Mouse (Mus musculus): ENCODE measurements around the gene B9d2. TPM values are rescaled to one million over a fixed set of nuclear protein-coding genes. Genes with fewer than 3 reads are reported as not detected.

The B9d2 gene
- total RNA-seq, 2 experiments from 2014 or later, result 8.3 to 10.9 TPM

DNA sequence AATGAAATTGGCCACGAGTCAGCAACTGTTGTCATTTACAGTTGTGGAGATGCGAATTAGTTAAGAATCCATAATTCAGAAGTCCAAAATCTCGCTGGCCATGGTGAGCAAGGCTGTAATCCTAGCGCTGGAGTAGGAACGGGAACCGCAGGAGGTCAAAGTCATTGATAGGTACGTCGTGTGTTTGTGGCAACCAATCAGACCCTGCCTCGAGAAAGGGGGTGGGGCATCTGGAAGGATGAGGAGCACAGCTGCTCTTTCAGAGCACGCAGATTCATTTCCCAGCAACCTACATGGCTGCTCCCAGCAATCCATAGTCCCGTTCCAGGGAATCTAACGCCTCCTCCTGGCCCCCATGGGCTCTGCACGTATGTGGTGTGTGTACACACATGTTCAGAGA lies 19.3 kb downstream of the B9d2 start:
- no peak for DNase-seq (ENCODE audit: low spot score)
- intact Hi-C loops (cut with DNase I), result no loop called here

DNA sequence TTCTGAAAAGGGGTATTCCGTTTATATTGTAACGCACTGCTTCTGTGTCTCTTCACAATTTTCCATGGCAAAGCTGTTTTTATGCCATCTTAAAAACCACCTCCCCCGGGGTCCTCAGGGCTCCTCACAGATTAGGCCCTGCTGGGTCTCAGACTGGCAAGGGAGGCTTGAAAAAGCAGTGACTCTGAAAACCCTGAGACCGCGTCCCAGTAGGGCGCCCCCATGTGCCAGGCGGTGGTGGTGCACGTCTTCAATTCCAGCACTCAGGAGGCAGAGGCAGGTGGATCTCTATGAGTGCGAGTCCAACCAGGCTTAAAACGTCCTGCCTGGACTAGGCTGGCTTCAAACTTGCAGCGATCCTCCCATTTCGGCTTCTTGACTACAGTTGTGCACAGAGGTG lies 20.2 kb downstream of the B9d2 start:
- no peak for DNase-seq (ENCODE audit: low spot score)
- intact Hi-C loops (cut with DNase I), result no loop called here

DNA sequence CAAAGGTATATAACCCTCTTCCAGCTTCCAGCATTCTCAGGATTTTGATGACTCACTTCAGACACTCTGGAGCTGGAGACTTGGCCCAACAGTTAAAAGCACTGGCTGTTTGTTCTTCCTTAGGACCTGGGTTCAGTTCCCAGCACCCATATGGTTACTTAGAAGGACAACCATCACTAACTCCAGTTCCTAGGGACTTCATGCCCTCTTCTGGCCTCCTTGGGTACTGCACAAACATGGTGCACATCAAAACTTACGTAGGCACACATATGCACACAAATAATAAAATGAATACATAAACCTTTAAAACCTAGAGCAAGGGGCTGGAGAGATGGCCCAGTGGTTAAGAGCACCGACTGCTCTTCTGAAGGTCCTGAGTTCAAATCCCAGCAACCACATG lies 21.8 kb downstream of the B9d2 start:
- intact Hi-C loops (cut with DNase I), result no loop called here
- DNase-seq (ENCODE audit: low spot score), result no peak

DNA sequence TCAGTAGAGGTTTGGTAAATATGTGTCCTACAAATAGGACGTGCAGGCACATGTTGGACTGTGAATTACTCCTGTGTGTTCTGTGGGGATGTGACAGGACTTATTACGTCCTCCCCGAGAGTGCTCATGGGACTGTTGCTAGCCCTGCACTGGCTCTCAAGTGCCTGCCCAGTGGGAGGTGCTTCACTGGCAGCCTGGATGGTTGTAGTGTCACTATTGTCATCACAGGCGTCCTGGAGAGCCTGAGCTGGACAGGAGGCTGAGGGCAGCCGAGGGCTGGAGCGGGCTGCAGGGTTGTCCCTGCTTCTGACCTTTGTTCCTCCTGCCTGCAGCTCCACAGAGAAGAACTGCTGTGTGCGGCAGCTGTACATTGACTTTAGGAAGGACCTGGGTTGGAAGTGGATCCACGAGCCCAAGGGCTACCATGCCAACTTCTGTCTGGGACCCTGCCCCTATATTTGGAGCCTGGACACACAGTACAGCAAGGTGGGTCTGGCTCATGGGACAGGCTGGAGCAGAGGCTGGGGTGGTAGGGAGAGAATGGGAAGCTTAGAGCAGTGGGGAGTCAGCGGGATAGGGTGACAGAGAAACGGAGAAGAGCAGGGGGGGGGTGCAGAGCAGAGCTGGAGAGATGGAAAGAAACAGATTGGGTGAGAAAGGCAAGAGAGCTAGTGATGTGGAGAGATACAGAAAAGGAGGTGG lies 23.4 kb downstream of the B9d2 start:
- intact Hi-C loops (cut with DNase I), result loop anchor here (2.0 kb wide), 1 partner anchor 13 kb away; no protein-coding TSS in a partner anchor
- DNase-seq (ENCODE audit: low spot score), result no peak

DNA sequence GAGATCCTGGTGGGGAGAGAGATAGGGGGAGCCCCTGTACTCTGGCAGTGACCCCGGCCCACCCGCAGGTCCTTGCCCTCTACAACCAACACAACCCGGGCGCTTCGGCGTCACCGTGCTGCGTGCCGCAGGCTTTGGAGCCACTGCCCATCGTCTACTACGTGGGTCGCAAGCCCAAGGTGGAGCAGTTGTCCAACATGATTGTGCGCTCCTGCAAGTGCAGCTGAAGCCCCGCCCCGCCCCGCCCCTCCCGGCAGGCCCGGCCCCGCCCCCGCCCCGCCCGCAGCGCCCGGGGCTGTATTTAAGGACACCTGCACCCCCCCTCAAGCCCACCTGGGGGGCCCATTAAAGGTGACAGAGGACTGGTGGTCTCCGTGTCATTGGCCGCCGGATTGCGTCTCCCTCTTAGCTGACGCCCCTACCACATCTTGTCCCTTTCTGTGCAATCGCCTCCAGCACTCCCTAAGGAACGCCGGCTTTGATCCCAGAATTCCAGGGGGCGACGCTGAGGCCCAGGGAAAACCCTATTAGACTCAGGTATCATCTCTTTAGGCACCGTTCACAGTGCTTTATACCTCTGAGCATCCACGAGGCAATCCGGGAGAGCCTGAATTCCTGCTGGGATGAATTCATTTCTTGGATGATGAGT lies 24.3 kb downstream of the B9d2 start:
- intact Hi-C loops (cut with DNase I), result loop anchor here (2.0 kb wide), 1 partner anchor 14 kb away; no protein-coding TSS in a partner anchor
- DNase-seq (ENCODE audit: low spot score), result no peak

DNA sequence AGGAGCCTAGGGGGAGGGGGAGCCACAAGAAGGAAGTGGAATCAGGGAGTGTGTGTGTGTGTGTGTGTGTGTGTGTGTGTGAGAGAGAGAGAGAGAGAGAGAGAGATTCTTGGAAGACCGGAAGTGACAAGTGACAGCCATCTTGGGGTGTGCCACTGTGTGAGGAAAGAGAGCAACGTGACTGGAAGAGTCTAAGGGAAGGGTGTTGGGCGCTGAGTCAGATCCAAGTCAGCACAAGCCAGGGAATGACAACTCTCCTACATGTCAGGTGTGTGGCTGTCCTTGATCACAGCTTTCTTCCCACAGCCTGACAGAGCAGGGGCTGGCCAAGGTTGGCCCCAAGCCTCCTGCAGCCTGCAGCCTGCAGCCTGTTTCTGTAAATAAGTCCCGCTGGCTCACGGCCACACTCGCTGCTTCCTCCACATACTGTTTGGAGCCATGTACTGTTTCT lies 25.2 kb downstream of the B9d2 start:
- no peak for DNase-seq (ENCODE audit: low spot score)
- intact Hi-C loops (cut with DNase I), result loop anchor here (2.0 kb wide), 1 partner anchor 15 kb away; no protein-coding TSS in a partner anchor

DNA sequence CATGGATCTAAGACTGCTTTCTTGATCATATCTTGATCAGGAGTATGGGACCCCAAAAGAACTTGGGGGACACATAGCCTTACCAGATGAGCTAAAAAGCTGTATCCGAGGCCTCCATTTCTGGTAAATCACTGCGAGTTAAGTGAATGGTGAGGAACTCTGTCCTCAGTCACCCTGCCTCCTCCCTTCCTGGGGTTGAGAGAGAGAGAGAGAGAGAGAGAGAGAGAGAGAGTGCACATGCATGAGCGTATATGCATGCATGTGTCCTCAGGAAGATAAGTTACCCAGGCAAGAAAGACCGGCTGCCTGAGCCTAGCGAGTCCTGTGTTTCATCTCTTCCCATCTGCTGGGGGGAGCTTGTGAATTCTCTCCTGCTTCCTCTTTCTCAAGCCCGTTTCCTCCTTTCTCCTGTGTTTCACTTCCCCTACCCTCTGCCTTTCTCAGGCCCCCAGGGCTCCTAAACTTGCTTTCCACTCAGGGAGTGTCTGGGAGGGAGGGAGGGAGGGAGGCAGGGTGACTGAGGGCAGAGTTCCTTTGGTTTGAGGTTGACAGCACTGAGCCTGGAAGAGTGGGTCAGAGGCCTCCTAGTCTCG lies 26.1 kb downstream of the B9d2 start:
- no peak for DNase-seq (ENCODE audit: low spot score)
- intact Hi-C loops (cut with DNase I), result no loop called here

DNA sequence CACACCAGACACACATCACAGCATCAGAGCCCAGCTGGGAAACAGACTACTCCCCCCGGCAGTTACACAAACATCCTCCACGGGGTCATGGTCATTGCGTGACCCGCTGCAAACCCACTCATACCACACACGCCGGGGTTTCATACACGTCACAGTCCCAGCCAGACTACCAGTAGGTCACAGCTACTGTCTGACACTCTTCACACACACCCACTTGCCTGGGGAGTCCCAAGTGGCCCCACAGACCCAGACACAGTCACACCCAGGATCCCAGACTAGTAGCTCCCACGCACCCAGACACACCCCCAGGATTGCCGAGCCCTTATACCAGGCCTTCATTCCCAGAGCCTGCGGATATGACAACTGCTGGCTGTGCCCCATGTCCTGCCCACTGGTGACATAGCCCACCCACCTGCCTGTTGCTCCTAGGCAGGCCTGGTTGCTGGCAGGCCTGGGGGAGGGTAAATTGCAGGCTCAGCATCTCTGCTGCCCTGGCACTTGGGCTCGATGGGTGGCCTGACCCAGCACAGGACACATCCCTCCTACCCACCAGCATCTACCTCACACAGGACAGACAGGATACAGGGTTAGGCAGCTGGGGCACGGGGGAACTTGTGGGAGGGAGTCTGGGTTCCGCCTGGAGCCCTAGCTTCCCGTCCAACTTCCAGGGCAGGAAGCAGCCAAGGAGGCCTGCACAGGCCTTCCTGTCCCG lies 27.2 kb downstream of the B9d2 start:
- intact Hi-C loops (cut with DNase I), result loop anchor here (1.0 kb wide), 1 partner anchor 18 kb away; no protein-coding TSS in a partner anchor

DNA sequence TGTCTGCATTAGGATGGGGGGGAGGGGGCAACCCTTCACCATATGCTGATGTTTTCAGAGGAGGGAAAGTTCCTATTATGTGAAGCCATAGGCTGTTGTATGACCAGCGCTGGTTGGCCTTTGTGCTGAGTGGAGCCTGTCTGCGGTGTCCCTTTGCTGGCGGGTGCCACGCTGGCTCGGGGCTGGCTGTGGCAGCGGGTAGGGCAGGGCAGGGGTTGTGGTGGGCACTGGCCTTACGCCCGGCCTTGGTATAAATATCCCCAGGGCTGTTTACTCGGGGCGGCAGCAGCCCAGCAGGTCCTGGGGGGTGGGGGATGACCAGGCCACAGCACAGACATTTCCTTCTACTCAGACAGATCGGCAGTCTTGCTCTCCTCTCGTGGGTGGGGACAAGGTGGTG lies 29.4 kb downstream of the B9d2 start:
- DNase-seq (ENCODE audit: low spot score), result no peak
- intact Hi-C loops (cut with DNase I), result no loop called here

More for the DNA sequence above, 27.2 kb downstream of the B9d2 start:
- peak; percentile 70 for DNase-seq (ENCODE audit: low spot score)

DNA sequence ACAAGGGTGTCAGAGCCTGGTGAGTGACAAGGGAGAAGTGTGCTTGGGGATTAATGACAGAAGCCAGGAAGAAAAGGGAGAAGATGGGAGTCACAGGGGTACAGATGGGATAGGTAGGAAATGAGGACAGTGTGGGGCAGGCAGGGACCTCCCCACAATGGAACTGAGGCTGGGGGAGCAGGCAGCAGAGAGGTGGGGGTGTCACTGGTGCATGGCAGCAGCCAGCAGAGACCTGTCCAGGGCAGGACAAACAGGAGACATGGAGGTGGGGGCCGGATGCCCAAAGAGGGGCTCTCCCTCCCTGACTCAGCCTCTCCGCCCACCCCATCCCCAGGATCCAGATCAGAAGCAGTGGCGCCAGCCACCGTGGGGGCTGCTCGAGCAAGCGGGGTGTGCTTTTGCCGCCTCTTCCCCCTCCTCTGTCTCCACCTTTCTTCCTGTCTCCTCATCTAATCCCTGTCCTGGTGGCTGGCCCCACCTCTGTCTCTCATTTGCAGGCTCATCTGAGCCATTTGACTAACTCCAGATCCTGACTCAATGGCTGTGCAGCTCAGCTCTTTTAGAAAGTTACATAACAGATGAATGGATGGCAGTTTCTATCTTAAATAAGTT lies 30.0 kb downstream of the B9d2 start:
- intact Hi-C loops (cut with DNase I), result no loop called here

DNA sequence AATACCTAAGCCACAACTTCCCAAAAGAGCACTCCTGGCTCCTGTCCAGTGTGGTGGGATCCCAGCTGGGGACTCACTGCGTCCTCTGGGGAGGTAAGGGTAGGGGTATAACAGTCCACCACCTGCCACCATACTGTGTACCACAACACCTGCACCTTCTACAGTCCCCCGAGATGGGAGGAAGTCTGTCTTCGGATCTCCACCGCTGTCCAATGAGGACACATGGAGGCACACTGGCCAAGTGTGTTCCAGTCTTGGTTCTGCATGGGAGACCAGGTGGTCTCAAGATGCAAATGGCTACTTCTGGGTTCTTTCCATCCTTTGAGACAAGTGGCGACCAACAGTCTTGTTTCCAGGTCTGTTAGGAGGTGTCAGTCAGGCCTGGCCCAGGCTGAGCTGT lies 30.6 kb downstream of the B9d2 start:
- intact Hi-C loops (cut with DNase I), result no loop called here
- DNase-seq (ENCODE audit: low spot score), result no peak

More for the DNA sequence above, 30.0 kb downstream of the B9d2 start:
- no peak for DNase-seq (ENCODE audit: low spot score)

DNA sequence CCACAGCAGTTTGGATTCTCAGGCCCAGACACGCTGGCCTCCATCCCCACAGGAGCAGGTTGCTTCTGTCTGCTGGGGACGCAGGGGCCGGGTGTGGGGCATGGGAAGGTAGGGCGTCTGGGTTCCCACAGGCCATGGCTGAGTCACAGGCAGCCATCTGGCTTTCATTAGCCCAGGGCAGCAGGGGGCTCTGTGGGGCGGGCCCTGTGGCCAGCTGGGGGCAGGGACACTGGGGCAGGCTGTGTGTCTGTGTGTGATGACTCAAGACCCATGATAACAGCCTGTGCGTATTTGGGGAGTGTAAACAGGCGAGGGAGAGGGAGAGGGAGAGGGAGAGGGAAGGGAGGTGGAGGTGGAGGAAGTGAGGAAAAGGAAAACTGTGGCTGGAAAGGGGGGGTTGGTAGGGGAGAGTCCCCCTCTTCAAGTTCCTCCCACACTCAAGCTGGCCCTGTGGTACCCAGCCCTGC lies 31.2 kb downstream of the B9d2 start:
- DNase-seq (ENCODE audit: low spot score), result peak; percentile 79
- intact Hi-C loops (cut with DNase I), result no loop called here

DNA sequence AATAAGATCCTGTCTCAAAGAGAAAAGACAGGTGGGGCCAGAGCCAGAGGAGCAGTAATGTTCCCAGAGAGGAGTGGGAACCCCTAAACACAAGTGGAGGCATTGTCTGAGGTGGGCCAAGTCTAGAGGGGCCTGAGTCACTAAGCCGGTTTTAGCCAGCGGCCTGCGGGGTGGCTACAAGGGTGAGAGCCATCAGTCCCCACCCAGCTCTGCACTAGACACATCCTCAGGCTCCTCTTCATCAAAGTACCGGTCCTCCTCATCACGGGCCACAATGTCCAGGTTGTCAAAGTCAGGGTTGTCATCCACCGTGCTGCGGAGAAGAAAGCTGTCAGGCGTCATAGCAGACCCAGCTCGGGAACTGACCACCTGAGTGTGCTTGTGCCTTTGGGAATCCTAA lies 32.2 kb downstream of the B9d2 start:
- no peak for DNase-seq (ENCODE audit: low spot score)
- intact Hi-C loops (cut with DNase I), result no loop called here

DNA sequence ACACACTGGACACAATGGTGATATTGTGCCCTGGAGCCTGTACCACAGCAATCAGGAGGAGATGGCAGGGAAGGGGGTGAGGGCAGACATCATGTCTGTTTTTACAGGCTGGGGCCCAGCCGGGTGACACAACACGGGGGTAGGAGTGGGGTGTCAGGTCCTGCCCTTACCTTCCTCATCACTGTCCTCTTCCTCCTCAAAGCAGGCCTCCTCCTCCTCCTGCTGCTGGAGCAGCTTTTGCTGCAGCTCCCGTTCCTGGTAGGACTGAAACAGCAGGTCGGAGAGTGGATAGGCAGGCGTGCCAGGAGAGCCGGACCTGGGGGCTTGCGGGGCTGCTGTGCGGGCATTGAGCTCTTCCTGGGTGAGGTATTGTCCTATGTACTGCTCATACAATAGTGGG lies 34.0 kb downstream of the B9d2 start:
- intact Hi-C loops (cut with DNase I), result no loop called here
- DNase-seq (ENCODE audit: low spot score), result no peak

DNA sequence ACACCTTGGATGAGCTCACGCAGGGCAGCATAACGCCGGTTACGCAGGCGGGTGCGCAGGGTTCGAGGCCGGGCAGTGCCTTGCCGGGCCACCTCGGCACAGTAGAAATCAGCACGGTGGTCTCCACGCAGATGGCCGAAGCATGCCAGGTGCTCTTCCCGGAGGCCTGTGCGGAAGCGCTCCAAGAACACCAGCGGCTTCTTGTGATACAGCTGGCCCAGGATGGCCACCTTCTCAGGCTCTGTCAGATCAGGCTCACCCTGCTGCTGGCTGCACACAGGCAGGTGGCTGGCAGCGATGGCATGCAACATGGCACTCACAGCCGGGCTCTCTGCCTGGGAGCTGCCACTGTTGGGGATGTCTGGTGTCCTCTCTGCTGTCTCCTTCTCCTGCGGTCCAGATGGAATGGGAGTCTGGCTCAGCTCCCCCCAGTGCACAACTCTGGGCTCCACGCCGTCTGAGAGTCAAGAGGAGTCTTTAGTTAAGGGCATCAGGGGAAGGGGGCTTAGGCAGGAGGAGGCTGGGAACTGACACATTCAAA lies 35.2 kb downstream of the B9d2 start:
- no peak for DNase-seq (ENCODE audit: low spot score)
- intact Hi-C loops (cut with DNase I), result no loop called here

DNA sequence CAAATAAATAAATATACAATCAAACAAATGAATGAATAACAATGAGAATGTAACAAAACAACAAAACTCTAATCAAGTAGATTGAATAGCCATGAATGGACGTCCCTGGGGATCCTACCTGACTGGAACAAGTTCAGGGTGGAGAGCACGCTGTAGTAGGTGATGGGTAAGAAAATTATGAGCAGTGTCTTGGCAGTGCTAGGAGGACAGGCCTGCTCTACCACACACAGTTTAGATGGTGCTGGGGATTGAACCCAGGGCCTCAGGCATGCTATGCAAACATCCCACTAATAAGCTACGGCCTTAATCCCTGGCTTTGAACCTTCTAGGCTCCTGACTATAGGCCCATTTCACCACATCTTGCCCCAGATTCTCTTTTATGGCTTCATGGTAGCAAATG lies 36.9 kb downstream of the B9d2 start:
- DNase-seq (ENCODE audit: low spot score), result no peak
- intact Hi-C loops (cut with DNase I), result no loop called here

DNA sequence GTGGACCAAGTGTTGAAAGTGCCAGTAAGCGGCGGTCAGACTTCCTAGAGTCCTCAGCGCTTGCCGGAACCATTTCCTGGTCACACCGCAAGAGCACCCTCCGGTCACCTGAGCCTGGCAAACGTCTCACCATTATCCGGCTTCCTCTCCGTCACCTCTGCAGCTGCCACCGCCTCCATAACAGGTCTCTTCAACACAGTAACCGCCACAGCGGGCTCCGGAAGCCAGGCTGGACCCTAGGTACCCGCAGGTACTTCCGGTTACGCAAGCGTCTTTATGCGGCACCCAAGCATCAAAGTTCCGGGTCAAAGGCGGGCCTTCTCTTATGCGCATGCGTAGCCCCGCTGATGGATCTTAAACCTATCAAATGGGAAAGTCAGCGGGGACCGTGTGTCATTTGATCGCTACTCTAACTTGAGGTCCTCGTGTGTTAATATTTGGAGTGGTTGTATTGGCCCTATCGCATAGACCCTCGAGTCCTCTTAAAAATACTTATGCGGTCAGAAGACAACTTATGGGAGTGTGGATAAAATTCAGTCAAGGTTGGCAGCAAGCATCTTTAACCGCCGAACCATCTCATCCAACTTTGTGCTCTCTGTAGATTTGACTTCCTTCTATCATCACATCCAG lies 38.3 kb downstream of the B9d2 start, which contains the start of gene Ccdc97:
Ccdc97 (minus strand) TSS at position 301 of the 630 bp plus-strand sequence.
- intact Hi-C loops (cut with DNase I), result loop anchor here (2.0 kb wide), 1 partner anchor 32 kb away; the partner anchor contains the start of gene Tgfb1
- peak; percentile 89 for DNase-seq (ENCODE audit: low spot score)

DNA sequence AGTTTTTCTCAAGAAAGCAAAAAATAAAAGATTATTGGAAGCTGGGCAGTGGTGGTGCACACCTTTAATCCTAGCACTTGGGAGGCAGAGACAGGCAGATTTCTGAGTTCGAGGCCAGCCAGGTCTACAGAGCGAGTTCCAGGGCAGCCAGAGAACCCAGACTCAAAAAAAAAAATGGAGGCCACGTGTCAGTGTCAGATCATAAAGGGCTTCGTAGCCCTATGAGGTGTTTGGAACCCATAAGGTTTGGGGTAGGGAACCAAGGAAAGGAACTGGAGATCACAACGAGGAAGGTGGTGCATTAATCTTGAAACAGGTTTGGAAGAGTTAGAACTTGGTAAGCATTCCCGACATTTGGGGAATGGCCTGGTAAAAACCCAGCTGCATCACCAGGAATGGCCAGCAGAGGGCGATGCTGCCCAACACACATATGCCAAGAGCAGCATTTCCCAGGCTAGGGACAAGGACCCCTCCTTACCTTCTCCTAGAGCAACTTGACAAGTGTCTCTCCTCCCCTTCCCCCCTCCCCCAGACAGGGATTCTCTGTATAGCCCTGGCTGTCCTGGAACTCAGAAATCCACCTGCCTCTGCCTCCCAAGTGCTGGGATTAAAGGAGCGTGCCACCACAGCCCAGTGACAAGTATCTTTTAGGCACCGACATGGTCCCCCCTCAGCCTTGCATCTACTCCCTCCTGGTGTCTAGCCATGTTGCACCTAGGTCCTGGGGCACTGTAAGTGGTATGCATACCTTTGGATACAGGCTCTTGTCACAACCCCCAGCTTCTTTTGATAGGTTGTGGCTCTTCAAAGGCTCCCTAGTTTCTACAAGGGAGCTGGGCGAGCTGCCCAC lies 39.4 kb downstream of the B9d2 start:
- intact Hi-C loops (cut with DNase I), result loop anchor here (2.0 kb wide), 2 partner anchors 31 to 33 kb away; partner anchors contain the start of gene Tgfb1
- DNase-seq (ENCODE audit: low spot score), result peak; percentile 49
